In genomic region chr3:90372817-90373216, GRCm38 (mm10) we compare ENCODE assay signal across 11 mouse cellular contexts. TPM values are rescaled to one million over a fixed set of nuclear protein-coding genes. Genes with fewer than 3 reads are reported as not detected.
DNase-seq lines count a peak whose midpoint lies in the region; ATAC-seq lines count a peak whose summit lies in the region.
"Had no signal": no experiment of that assay in that cellular context is flagged by ENCODE, and none has a peak within 500 bp of the region (broad histone marks: within the 10 kb centered on the region; RNA-seq: fewer than 3 reads in every experiment).

No protein-coding gene starts in this region.

- no peak overlapping the region for H3K27ac ChIP-seq in hindbrain, embryonic 14.5 days
- H3K27ac ChIP-seq in hindbrain, embryonic 13.5 days, result no peak overlapping the region
- H3K27ac ChIP-seq in midbrain, embryonic 14.5 days (replicated peaks; ENCODE audit: low read depth, low read length), result no peak overlapping the region
- no peak overlapping the region for H3K27ac ChIP-seq in midbrain, embryonic 16.5 days (ENCODE audit: low read length)
- no peak overlapping the region for H3K27ac ChIP-seq in stomach, embryonic 16.5 days (ENCODE audit: low read length)
- H3K27ac ChIP-seq: lung, embryonic 15.5 days had no signal

- no peaks in the 10 kb centered on the region for H3K36me3 ChIP-seq in hindbrain, embryonic 14.5 days (replicated peaks; ENCODE audit: control insufficient read depth, insufficient read depth)
- H3K36me3 ChIP-seq in hindbrain, embryonic 13.5 days, result no peaks in the 10 kb centered on the region
- no peaks in the 10 kb centered on the region for H3K36me3 ChIP-seq in midbrain, embryonic 14.5 days (ENCODE audit: control insufficient read depth, insufficient read depth, low read length)
- H3K36me3 ChIP-seq in midbrain, embryonic 16.5 days (ENCODE audit: control insufficient read depth, insufficient read depth, low read length), result no peaks in the 10 kb centered on the region
- no peaks in the 10 kb centered on the region for H3K36me3 ChIP-seq in stomach, embryonic 16.5 days (ENCODE audit: control insufficient read depth, insufficient read depth, low read length)
- H3K36me3 ChIP-seq: lung, embryonic 15.5 days had no signal

- no peak for DNase-seq in hindbrain, embryonic 14.5 days (ENCODE audit: low spot score)
- no peak for DNase-seq in midbrain, embryonic 14.5 days
- peak; percentile 54 for DNase-seq in ZHBTc4 (ENCODE audit: low read depth, low spot score)
- DNase-seq in c-Kit-positive CD71-positive TER-119-positive erythroid progenitor cells, embryonic 14.5 days (ENCODE audit: low spot score), result no peak

- 64% methylated on average over 5 of the region's 5 CpGs for WGBS in hindbrain, embryonic 14.5 days
- WGBS in hindbrain, embryonic 13.5 days, result 68% methylated on average over 5 of the region's 5 CpGs
- WGBS in midbrain, embryonic 14.5 days, result 62% methylated on average over 5 of the region's 5 CpGs
- WGBS in midbrain, embryonic 16.5 days, result 61% methylated on average over 5 of the region's 5 CpGs
- 56% methylated on average over 5 of the region's 5 CpGs for WGBS in stomach, embryonic 16.5 days

- H3K9ac ChIP-seq in hindbrain, embryonic 14.5 days, result no peak overlapping the region
- no peak overlapping the region for H3K9ac ChIP-seq in hindbrain, embryonic 13.5 days
- no peak overlapping the region for H3K9ac ChIP-seq in midbrain, embryonic 14.5 days (replicated peaks; ENCODE audit: low read length)
- no peak overlapping the region for H3K9ac ChIP-seq in midbrain, embryonic 16.5 days (ENCODE audit: low read depth, low read length)
- no peak overlapping the region for H3K9ac ChIP-seq in stomach, embryonic 16.5 days (ENCODE audit: low read length)
- H3K9ac ChIP-seq: lung, embryonic 15.5 days had no signal

- H3K4me3 ChIP-seq in hindbrain, embryonic 14.5 days (replicated peaks; ENCODE audit: low read length), result no peak overlapping the region
- no peak overlapping the region for H3K4me3 ChIP-seq in hindbrain, embryonic 13.5 days
- no peak overlapping the region for H3K4me3 ChIP-seq in midbrain, embryonic 14.5 days (replicated peaks; ENCODE audit: low read depth, low read length)
- H3K4me3 ChIP-seq in midbrain, embryonic 16.5 days (ENCODE audit: low read depth, low read length), result no peak overlapping the region
- no peak overlapping the region for H3K4me3 ChIP-seq in stomach, embryonic 16.5 days (replicated peaks; ENCODE audit: low read length)
- H3K4me3 ChIP-seq: erythroblast, embryonic 14.5 days; lung, embryonic 15.5 days had no signal

- H3K4me1 ChIP-seq in hindbrain, embryonic 14.5 days (replicated peaks; ENCODE audit: control insufficient read depth, insufficient read depth, low read length), result peaks cover 5% of the 10 kb centered on the region; the same call in 1 of the 2 replicates
- peaks cover 14% of the 10 kb centered on the region for H3K4me1 ChIP-seq in hindbrain, embryonic 13.5 days (replicated peaks)
- H3K4me1 ChIP-seq in midbrain, embryonic 14.5 days (ENCODE audit: control insufficient read depth, insufficient read depth, low read length), result no peaks in the 10 kb centered on the region
- H3K4me1 ChIP-seq in midbrain, embryonic 16.5 days (ENCODE audit: control insufficient read depth, insufficient read depth, low read length), result no peaks in the 10 kb centered on the region
- peaks cover 6% of the 10 kb centered on the region; the same call in 1 of the 2 replicates for H3K4me1 ChIP-seq in stomach, embryonic 16.5 days (ENCODE audit: control insufficient read depth, insufficient read depth, low read length)

- no peaks in the 10 kb centered on the region for H3K27me3 ChIP-seq in hindbrain, embryonic 14.5 days (ENCODE audit: control insufficient read depth, insufficient read depth, low read length)
- 0 out of 2 replicates have a peak, but pooled peaks cover 3% of the 10 kb centered on the region for H3K27me3 ChIP-seq in hindbrain, embryonic 13.5 days
- no peaks in the 10 kb centered on the region for H3K27me3 ChIP-seq in midbrain, embryonic 14.5 days (ENCODE audit: control insufficient read depth, insufficient read depth, low read length)
- no peaks in the 10 kb centered on the region for H3K27me3 ChIP-seq in midbrain, embryonic 16.5 days (ENCODE audit: control insufficient read depth, insufficient read depth, low read depth, low read length)
- H3K27me3 ChIP-seq in stomach, embryonic 16.5 days (ENCODE audit: control insufficient read depth, insufficient read depth, low read length), result no peaks in the 10 kb centered on the region
- H3K27me3 ChIP-seq: CH12.LX; lung, embryonic 15.5 days had no signal

- no peaks in the 10 kb centered on the region for H3K9me3 ChIP-seq in hindbrain, embryonic 14.5 days (ENCODE audit: control insufficient read depth, low read length)
- H3K9me3 ChIP-seq in hindbrain, embryonic 13.5 days, result no peaks in the 10 kb centered on the region
- H3K9me3 ChIP-seq in midbrain, embryonic 14.5 days (ENCODE audit: control insufficient read depth, low read length), result no peaks in the 10 kb centered on the region
- H3K9me3 ChIP-seq in midbrain, embryonic 16.5 days (replicated peaks; ENCODE audit: control insufficient read depth, low read length, poor library complexity, severe bottlenecking), result no peaks in the 10 kb centered on the region
- no peaks in the 10 kb centered on the region for H3K9me3 ChIP-seq in stomach, embryonic 16.5 days (replicated peaks; ENCODE audit: control insufficient read depth, low read length)
- H3K9me3 ChIP-seq: lung, embryonic 15.5 days had no signal

- no peak overlapping the region for H3K4me2 ChIP-seq in hindbrain, embryonic 14.5 days (replicated peaks)
- no peak overlapping the region for H3K4me2 ChIP-seq in hindbrain, embryonic 13.5 days
- H3K4me2 ChIP-seq in midbrain, embryonic 14.5 days (ENCODE audit: low read length), result no peak overlapping the region
- H3K4me2 ChIP-seq in midbrain, embryonic 16.5 days (ENCODE audit: low read length), result no peak overlapping the region
- no peak overlapping the region for H3K4me2 ChIP-seq in stomach, embryonic 16.5 days (ENCODE audit: low read depth, low read length)
- H3K4me2 ChIP-seq: lung, embryonic 15.5 days had no signal

- 0 out of 2 replicates have a peak, but pooled peaks have one; percentile 12 for ATAC-seq in hindbrain, embryonic 14.5 days (ENCODE audit: low FRiP score)
- ATAC-seq in hindbrain, embryonic 13.5 days (ENCODE audit: low FRiP score), result no peak
- peak; percentile 49; the same call in 1 of the 2 replicates for ATAC-seq in midbrain, embryonic 14.5 days (ENCODE audit: low FRiP score, low TSS enrichment)
- no peak; the same call in 1 of the 2 replicates for ATAC-seq in midbrain, embryonic 16.5 days
- ATAC-seq in stomach, embryonic 16.5 days (ENCODE audit: insufficient read depth, low FRiP score), result 0 out of 2 replicates have a peak, but pooled peaks have one; percentile 45
- ATAC-seq: activated CD4-positive, CD25-positive, alpha-beta regulatory T cell, adult 4 months had no signal

RNA-seq across cellular contexts. Expression of gene Slc27a3, which starts 16.9 kb away (rescaled TPM):
- polyA plus RNA-seq in hindbrain, embryonic 14.5 days (2014; fragmentation: Nextera tagmentation; extraction: Ambion mirVana), result 24.1 and 24.8 TPM in 2 replicates
- polyA plus RNA-seq in hindbrain, embryonic 13.5 days (2015; fragmentation: Nextera tagmentation; extraction: Ambion mirVana), result 24.9 and 26.5 TPM in 2 replicates
- 23.6 and 25.0 TPM in 2 replicates for polyA plus RNA-seq in midbrain, embryonic 14.5 days (2014; fragmentation: Nextera tagmentation; extraction: Ambion mirVana)
- polyA plus RNA-seq in midbrain, embryonic 16.5 days (2015; fragmentation: Nextera tagmentation; extraction: Ambion mirVana), result 30.7 and 33.8 TPM in 2 replicates
- polyA plus RNA-seq in stomach, embryonic 16.5 days (2015; fragmentation: Nextera tagmentation; extraction: Ambion mirVana), result 10.1 TPM in 2 replicates

Comparison
In these comparisons a context has a peak if more than half of its experiments do, and no peak if none do; other contexts are left out.
1. ATAC-seq: peak in hindbrain, embryonic 14.5 days (single experiment), midbrain, embryonic 14.5 days (single experiment) and stomach, embryonic 16.5 days (single experiment); none in hindbrain, embryonic 13.5 days (single experiment) and midbrain, embryonic 16.5 days (single experiment).